Mouse (Mus musculus): ENCODE results near the gene Tcaim.
A peak's percentile ranks its signal among the peaks of the same experiment; 100 is the strongest.
"Not testable (repeated sequence)": the region's sequence is repeated elsewhere in the genome, so short reads cannot be mapped to it uniquely, and the experiment has no call there.

Gene Tcaim

DNA sequence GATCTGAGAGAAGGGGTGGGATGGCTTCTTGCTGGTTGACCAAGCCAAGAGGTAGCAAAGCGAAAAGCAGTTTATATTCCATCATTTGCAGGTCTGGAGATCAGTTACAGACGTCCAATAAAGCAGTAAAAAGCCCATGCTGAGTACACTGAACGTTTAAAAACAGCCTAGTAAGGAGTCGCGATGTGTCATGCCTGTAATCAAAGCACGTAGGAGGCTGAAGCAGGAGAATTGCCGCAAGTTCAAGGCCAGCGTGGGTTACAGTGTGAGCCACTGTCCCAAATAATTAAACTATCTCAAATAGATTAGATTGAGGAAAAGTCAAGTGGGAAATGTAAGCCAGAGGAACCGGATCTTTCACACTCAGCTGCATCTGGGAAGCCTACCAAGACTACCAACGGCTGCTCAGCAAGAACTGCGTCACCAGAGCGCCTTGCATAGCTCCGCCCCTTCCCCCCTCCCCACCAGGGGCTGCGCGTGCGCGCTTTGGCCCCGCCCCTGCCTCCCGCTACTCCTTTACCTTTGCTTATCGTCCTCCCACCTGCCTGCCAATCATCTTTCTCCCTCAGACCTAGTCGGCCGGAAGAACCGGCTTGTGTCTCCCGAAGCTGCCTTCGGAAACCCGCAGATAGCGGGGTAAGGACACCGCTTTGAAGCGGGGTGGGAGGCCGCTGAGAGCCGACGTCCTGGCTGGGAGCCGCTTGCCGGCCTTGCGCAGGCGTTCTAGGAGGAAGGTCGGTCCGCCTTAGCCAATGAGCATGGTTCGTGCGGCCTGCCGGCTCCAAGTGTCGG lies at the start of gene Tcaim:
TSS of gene Tcaim (plus strand) at position 487 of the 792 bp plus-strand sequence.
- peak; percentile 65 to 90 for DNase-seq (ENCODE audit: low spot score in 2 of 2)

DNA sequence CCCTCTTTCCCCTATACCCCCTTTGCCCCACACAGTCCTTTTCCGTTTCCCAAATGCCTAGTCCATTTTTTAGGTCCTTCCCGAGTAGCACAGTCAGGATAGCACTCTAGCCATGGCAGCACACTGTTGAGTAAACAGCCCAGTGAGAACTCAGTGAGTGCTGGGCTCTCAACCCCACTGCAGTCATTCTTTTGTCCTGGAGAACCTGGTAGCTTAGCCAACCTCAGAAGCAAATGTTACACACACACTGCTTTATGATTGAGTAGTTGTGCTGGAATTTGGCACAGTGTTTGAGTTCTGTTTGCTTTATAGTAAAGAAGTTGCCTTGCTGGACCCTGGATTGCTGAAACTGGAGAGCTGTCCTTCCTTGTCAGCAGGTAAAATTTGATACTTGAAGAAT lies 47.7 kb upstream of the Tcaim start:
- DNase-seq (ENCODE audit: low spot score in 2 of 2), result no peak

DNA sequence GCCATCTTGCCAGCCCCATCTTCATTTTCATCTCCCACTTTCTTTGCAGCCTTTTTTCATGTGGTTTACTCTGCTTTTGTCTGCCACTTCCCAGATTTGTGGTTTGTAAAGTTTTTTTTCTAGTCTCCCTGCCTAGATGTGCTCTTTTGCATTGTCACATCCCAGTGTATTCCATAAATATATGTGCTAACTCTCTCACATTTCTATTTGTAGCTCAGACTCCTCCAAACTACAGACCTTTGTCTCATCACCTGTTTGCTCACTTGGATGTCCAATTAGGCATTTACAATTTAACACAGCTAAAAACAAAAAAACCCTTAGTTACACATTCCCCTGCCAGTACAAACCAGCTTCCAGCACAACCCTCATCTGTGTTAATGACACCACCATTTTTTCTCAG lies 45.2 kb upstream of the Tcaim start:
- no peak for DNase-seq (ENCODE audit: low spot score in 2 of 2)

DNA sequence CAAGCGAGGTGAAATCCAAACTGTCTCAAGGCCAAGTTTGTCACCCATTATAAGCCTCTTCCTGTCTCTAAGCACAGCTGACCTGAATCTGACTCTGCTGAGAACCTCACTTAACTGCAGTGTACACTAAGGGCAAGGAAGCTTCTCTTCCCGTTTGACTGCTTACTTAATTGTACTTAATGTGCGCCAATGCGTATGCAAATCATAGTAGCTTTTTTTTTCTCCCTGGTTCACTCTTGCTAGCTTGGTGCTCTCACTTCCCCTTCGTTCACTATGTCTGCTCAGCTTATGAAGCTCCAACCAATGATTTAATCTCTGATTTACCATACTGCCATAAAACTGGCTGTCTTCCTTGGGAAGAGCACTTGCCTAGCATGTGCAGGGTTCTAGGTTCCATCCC lies 20.1 kb upstream of the Tcaim start:
- no peak for DNase-seq (ENCODE audit: low spot score in 2 of 2)

DNA sequence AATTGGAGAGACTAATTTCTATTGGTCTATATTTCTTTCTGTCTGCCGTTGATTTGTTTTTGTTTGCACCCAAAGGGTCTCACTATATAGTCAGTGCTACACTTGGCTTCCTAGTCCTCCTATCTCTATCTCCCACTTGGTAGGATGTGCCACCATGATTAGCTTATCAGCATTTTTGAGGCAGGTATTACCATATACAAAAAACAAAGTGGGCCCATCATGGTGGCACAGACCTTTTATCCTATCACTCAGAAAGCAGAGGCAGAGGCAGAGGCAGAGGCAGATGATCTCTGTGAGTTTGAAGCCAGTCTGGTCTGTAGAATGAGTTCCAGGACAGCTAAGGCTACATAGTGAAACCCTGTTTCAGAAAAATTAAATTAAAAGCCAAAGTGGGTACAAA lies 18.8 kb upstream of the Tcaim start:
- no peak for DNase-seq (ENCODE audit: low spot score in 2 of 2)

DNA sequence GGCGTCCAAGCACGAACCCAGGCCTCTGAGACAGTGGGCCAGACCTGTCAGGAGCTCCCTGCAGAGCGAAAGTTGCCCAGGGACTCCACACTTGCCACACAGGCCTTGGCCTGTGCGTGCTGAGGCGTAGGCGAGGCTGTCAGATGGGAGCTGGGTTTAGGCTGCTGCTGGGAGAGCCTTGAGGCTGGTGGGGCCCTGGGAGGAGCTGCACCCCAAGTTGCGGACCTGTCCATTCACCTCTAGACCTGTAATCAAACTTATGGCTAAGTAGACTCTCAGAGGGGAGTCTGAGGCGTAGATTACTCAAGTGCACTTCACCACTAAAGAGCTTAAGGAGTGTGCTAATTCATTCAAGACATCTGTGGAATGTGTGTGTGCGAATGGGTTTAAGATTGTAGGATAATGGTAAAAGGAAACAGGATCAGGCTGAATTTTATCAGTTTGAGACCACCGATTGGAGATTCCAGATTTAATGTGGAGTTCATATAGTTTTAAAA lies 554 bp downstream of the Tcaim start:
- no peak for DNase-seq (ENCODE audit: low spot score in 2 of 2)

DNA sequence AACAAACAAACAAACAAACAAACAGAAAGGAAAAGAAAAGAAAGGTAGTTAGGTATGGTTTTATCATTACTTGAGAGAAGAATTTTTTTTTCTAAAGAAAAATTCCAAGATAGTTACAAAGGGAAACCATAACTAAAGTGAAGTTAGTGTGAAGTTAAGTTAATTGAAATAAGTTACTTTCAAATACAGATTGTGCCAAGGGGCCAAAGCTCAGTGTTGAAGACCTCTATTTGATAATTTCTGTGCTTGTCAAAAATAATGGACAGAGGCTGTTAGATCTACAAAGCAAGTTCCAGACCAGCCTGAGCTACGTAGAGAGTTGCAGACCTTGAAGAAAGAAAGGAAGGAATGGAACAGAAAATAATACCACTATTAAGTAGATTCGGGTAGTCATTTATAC lies 1.8 kb downstream of the Tcaim start:
- DNase-seq (ENCODE audit: low spot score in 2 of 2), result no peak

DNA sequence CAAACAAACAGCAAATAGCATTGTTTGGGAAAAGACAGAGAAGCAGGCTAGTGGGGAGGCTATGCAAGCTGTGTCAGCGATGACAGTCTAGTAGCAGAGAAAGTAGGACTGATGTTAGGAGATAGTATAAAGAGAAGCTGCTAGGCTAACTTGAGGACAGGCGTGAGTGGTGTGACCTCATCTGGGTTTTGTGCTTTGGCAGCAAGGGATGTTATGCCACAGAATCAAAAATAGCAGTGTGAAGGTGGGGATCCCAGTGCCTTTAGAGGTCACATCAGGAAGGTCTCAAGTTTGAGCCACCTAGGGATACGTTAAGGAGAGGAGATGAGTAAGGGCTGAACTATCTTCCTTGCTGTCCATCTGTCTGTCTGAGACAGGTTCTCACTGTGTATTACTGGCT lies 4.9 kb downstream of the Tcaim start:
- DNase-seq (ENCODE audit: low spot score in 2 of 2), result no peak

DNA sequence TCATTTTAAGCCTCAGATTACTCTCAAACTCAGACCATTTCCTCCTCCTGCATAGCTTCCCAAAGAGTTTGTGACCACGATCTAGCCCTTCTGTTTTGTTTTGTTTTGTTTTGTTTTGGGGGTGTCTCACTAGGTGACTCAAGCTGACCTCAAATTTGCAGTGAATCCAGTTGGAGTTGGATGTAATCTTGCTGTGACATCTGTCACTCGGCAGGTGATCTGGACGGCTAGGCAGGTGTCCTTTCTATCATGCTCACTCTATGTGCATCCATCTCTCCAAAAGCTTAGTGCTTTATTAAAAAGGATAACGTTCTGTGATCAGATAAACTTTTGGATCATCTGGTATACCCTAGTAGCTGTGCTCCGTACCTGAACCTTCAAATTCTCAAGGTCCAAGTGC lies 7.0 kb downstream of the Tcaim start:
- DNase-seq (ENCODE audit: low spot score in 2 of 2), result no peak

DNA sequence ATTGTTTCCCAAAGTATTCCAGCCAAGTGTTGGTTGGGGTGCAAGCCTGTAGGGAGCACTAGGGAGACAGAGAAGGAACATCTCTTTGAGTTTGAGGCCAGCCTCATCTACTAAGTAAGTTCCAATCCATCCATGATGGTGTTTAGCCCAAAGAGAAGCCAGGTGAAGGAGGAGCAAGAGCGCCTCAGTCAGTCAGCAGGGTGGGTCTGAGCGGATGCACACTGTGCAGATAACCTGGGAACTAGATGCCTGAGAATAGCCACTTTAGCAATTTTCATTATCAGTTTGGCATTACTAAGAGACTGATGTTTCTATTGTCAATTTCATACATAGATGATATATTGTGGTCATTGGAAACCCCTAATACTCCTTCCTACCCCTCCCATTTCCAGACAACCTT lies 9.4 kb downstream of the Tcaim start:
- no peak for DNase-seq (ENCODE audit: low spot score in 2 of 2)

DNA sequence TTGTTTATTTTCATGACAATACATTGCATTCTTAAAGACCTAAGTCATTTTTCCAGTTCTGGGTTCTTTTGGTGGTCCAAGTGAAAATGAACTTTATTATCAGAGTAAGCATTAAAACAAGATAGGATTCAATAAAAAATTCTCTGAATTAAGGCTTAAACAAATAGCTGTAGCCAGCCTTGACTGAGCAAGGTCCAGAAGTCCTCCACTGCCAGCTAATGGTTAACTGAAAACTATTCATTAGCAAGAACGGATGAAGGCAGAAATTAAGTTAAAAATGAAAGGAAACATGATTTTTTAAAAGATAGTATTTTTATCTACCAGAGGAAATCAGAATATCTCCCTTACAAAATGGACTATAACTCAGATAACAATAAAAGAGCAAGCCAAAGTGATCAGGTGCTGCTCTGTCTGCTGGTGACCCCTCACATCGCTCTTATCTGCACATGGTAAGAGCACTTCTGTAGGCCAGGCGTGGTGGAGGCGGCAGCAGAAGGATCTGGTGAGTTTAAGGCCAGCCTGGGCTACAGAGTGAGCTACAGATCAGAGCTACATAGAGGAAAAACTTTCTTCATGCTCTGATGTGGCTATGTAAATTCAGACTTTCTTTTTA lies 10.0 kb downstream of the Tcaim start:
- DNase-seq (ENCODE audit: low spot score in 2 of 2), result no peak

DNA sequence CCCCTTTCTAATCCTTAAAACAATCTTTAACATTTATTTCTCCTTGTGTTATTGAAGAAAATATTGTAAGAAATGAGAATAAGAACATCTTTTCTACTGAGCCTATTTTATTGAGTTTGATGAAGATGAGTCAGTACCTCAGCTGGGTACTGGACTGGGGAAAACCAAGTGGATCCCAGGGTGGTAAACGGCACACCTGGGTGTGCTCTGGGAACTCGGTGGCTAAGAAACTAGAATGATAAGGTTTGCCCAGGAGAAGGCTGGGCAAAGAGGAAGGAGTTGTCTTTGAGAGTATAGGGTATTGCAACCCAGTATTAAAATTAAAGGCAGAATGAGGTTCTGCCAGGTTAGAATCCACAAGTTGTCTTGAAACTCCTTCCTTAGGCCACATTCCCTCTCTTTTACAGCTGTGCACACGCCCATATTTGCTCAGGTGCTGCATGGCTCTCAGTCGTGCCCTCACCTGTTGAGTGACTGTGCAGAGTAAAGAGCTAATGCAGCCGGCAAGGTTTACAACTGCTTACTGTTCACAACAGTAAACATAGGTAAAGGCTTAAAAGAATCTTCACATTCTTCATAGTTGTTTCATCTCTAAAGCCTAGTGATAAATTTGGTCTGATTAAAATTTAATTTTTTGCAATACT lies 18.2 kb downstream of the Tcaim start:
- DNase-seq (ENCODE audit: low spot score in 2 of 2), result no peak

DNA sequence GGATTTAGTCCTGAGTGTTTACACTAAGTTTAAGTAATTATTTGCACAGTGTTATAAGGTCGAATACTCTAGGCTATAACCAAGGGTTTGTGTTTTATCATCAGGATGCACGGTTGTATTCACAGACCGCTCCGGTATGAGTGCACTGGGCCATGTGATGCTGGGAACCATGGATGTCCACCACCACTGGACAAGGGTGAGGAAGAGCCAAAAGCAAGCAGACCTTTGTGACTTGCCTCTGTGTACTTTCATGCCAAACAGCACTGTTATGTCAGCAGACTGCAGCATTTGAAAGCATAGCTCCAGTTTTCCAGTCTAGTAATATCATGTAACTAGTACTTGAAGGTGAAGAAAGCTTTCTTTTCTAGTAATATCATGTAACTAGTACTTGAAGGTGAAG lies 21.4 kb downstream of the Tcaim start:
- no peak for DNase-seq (ENCODE audit: low spot score in 2 of 2)

DNA sequence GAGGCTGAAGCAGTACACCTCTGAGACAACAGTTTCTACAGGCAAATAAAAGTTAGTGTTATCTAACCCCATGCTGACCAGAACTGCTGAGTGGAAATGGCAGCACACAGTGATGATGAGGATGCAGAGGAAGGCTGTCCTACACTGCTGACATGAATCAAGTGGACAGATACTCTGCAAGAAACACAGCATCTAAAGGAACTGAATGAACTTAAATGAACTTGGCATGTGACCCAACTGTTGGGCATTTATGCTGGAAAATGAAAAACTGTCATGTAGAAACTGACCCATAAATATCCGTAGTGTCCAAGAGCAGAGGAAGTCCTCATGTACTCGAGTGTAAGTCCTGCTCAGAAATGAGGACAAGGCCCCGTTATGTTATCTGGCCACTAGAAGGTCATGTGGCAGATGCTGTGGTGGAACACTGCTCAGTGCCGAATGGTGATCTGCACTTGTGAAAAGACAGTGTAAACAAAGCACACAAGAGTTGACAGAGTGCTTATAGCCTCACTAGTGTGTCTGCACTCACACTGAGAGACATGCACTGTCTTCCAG lies 24.6 kb downstream of the Tcaim start:
- no peak for DNase-seq (ENCODE audit: low spot score in 2 of 2)

DNA sequence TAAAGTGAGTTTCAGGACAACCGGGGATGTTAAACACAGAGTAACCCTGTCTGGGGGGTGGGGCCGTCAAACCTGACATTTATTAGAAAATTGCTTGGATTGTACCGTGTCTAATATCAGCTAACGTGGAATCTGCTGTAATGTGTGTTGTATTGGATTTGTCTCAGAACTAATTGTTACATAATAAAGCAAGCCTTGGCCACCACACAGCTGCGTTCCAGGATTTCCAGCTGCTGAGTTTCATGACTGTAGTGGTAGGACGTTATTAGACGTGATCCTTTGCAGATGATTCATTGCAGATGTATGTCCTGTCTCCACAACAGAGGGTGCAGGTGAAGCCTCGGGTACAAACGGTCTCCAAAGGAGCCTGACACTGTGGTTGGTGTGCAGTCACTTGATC lies 30.8 kb downstream of the Tcaim start:
- no peak for DNase-seq (ENCODE audit: low spot score in 2 of 2)

DNA sequence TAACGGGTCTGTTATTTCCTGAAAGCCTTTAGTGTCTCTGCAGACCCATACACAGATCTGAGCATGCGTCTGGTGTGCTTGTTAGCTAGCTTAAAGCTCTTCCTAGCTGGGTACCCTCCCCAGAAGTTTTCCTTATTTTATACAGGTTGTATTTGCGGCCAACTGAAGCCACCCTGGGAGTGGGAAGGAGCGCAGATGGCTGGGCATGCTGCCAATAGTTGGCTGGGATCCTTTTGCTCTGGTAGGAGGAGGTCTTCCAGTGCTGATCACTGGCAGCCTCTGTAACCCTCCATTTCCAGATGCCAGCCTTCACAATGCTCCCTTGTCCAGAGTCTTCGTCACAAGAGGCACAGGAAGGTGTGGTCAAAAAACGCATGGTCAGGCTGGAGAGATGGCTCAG lies 31.5 kb downstream of the Tcaim start:
- peak; percentile 72 to 87 for DNase-seq (ENCODE audit: low spot score in 2 of 2)

DNA sequence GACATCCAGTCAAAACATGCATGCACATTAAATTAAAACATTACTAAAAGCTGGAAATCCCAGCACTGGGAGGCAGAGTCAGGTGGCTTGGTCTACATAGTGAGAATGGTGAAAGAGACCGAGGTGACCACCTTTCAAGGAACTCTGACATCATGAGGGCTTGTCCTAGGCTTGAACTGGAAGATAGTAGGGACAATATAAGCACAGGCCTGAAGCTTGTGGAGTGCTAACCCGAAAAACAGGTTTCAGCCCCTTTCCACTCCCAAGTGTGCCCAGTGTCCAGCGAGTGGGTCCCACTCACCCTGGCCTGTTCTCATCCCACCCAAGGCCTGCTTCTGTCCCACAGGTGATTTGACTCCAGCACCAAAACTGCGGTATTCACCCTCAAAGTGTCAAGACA lies 31.9 kb downstream of the Tcaim start:
- no peak for DNase-seq (ENCODE audit: low spot score in 2 of 2)

DNA sequence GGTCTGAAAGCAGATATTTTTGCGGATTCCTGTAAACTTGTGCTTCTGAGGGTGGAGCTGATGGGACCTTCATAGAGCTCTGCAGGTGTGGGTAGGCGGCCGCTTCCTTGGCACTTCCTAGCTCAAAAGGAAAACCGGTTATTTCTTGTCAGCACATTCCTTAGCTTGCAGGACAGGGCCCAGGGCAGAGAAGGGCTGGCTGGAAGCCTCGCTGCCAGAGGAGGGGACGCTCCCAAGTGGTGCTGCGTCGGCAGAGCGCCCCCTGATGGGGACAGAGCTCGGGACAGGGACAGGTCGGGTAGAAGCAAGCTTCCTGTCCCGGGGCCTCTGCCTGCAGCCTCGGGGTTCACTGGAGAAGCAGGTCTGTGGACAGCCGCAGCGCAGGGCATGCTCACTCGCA lies 32.3 kb downstream of the Tcaim start:
- peak in 1 of 2 experiments; percentile 37 for DNase-seq (ENCODE audit: low spot score in 2 of 2)

DNA sequence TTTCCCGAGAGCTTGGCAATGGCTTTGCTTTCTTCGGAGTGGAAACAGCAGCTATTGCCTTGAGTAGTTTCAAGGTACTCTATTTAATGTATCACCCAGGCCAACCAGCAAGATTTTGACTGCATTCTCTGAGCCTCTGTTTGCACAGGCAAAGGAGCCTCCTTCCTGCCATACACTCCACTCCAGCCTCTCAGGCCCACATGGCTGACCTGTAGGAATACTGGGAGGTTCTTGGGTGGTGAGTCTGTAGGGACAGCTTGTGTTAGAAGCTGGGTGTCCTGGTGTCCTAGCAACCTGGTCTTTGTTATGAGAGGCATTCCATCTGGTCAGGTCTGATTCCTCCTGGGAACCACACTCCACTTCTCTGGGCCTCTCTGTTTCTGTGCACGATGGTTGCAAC lies 38.4 kb downstream of the Tcaim start, which contains the start of gene Gm35549:
TSS of gene Gm35549 (minus strand) at position 276 of the 400 bp plus-strand sequence.
- DNase-seq (ENCODE audit: low spot score in 2 of 2), result no peak

DNA sequence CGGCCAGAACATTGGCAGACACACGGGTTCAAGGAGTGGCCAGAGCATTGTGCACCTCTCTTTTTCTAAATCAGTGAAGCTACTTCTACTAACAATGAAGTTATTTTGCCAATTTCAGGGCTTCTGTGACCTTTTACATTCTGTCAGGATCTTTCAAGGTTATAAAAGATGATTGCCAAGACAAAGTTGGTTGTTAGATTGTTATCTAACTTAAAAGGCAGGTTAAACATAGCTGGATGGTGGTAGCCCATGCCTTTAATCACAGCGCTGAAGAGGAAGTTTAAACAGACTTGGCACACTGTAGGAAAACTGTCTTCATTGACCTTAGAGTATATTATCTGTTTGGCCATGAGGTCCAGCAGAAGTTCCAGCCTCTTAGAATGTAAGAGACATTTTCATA lies 40.3 kb downstream of the Tcaim start:
- no peak for DNase-seq (ENCODE audit: low spot score in 2 of 2)

DNA sequence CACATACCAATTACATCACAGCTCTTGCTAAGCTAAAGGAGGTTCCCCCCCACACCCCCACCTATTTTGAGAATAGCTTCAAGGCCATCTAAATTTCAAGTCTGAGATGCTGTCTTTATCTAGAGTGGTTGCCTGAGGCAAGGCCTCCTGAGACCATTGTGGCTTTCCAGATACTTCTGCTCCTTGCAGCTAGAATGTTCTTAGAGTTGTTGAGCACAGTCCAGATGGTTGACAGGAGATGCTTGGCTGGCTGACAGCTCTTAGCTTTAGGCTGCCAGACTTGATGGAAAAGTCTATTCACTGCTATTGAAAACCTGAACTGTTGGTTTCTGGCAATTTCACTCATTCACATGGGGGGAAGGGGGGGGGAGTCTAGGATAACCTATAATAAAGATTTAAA lies 40.8 kb downstream of the Tcaim start:
- no peak for DNase-seq (ENCODE audit: low spot score in 2 of 2)

DNA sequence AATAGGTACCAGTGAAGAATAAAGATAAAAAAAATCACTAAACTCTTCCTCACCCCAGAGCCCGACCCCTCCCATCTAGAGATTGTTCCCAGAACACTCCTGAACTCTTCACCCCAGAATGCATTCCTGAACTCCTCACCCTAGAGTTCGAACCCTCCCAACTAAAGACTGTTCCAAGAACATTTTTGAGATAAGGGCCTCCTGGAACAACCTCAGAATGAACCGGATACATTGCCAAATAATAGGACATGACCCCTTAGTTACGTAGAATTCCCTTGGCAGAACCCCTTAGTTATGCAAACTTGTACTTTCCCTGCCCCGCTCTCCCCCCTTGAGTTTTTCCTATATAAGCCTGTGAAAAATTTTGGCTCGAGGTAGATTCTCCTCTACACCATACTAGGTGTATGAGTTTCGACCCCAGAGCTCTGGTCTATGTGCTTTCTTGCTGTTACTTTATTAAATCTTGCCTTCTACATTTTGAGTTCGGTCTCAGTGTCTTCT lies 42.5 kb downstream of the Tcaim start:
- not testable (repeated sequence) for DNase-seq (ENCODE audit: low spot score in 2 of 2)
